Mouse (Mus musculus) B cell, adult 62 days (primary cell): ENCODE results near the gene Zeb2. TPM values are rescaled to one million over a fixed set of nuclear protein-coding genes. Genes with fewer than 3 reads are reported as not detected.

Source experiments
- total RNA-seq: library from RNA; stranded (reverse); gene quantifications from 4 replicates; pipeline ENCODE4 v1.2.4, GENCODE M21; 2023

Gene Zeb2
- total RNA-seq: 75.6 to 104 TPM (median 78.7 TPM) in 4 replicates

GRCm38 (mm10) chr2:45117087-45117561, at the start of gene Zeb2:
TSS of gene Zeb2 (minus strand) at chr2:45117395.

Other genes starting within 250 kb of the Zeb2 start
- 40.3 to 50.9 TPM (median 44.5 TPM) in 4 replicates for gene Gtdc1, start 189.7 kb downstream of the Zeb2 start, total RNA-seq